Mouse (Mus musculus) left cerebral cortex, adult 2 months (tissue): Measurements from ENCODE around the gene Dlgap1. TPM values are rescaled to one million over a fixed set of nuclear protein-coding genes. Genes with fewer than 3 reads are reported as not detected.

ENCODE experiments used
- DNase-seq, 2 experiments: peaks; one replicate each; pipeline ENCODE4 v3.0.0; 2021 to 2022; ENCODE audit warnings: low spot score in 2 of 2, mixed read lengths in 1 of 2; ENCODE audit errors: extremely low spot score in 1 of 2
- H3K27ac ChIP-seq: fragments of 200-600 bp; 2 replicates; pipeline ENCODE4 v1.8.1; 2022
- H3K4me3 ChIP-seq: fragments of 200-600 bp; 2 replicates; pipeline ENCODE4 v1.8.1; 2022
- CTCF ChIP-seq: fragments of 200-600 bp; IDR thresholded peaks from 2 replicates; pipeline ENCODE4 v1.8.1; 2022; ENCODE audit warnings: antibody characterized with exemption, mild to moderate bottlenecking, moderate library complexity
- intact Hi-C: fragments of 180-260 bp; cut with DNase I; formaldehyde crosslinking; loops from one replicate; pipeline ENCODE4 v1.15.1; 2025
- microRNA-seq, 2 experiments: library from miRNA; unstranded; fragments of <30 nt; microRNA quantifications; one replicate each; pipeline ENCODE4 v1.2.0; 2021
- total RNA-seq, 2 experiments: library from RNA; stranded (reverse); gene quantifications; 2 replicates each; pipeline ENCODE4 v1.2.3; 2021

Gene Dlgap1
- total RNA-seq, 2 experiments from 2014 or later = 497 to 510 TPM

GRCm38 (mm10) chr17:70865060-70865604, 896.3 kb downstream of the Dlgap1 start:
- DNase-seq = no peak
- H3K27ac ChIP-seq = no peak overlapping the region
- H3K4me3 ChIP-seq = no peak overlapping the region
- intact Hi-C loops = no loop called here
- no peak for TF ChIP-seq CTCF

DNA sequence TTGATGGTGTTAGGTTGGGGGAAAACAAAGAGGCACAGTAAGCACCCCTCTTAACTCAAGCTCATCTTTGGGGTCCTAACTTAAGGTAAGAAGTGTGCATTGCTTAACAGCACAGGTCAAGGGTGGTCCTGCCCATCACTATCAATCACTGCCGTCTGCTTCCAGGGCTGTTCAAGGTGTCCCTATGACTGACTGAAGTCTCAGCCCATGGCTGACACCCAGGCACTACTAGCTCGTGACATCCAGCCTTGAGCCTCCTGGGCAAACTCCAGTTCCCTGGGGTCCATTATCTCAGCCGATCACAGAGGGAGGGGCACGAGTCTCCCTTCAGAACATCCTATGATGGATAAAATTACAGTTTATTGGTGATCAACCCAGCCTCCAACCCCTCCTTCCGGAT, 897.2 kb downstream of the Dlgap1 start:
- H3K4me3 ChIP-seq = no peak overlapping the region
- H3K27ac ChIP-seq = no peak overlapping the region
- TF ChIP-seq CTCF = no peak
- intact Hi-C loops = no loop called here
- DNase-seq = no peak

- DNase-seq = no peak
- TF ChIP-seq CTCF = no peak
- no peak overlapping the region for H3K27ac ChIP-seq
- intact Hi-C loops = no loop called here
- H3K4me3 ChIP-seq = no peak overlapping the region
These were observed 897.8 kb downstream of the Dlgap1 start for GRCm38 (mm10) chr17:70866538-70867114.

- intact Hi-C loops = no loop called here
- no peak overlapping the region for H3K4me3 ChIP-seq
- no peak for DNase-seq
- TF ChIP-seq CTCF = no peak
- no peak overlapping the region for H3K27ac ChIP-seq
These were observed 899.8 kb downstream of the Dlgap1 start for GRCm38 (mm10) chr17:70868577-70869229.

DNA sequence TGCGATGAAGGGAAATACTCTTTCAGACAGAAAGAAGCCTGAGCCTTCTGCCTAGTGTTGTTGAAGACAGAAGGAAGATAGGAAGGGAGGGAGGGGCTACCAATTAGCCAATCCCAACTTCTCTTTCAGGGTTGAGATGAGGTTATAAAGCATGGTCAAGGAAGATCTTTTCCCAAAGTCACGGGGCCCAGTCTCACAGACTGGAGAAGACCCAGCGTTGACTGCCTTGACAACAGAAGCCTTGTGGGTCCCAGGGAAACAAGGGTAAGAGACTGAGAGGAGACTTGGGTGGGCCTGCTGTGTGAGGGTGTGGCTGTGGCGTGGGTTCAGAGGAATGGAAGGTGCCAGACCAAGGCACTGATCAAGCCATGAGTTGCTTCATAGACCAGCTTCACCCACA, 901.7 kb downstream of the Dlgap1 start:
- no peak overlapping the region for H3K4me3 ChIP-seq
- DNase-seq = no peak
- TF ChIP-seq CTCF = no peak
- H3K27ac ChIP-seq = no peak overlapping the region
- intact Hi-C loops = no loop called here

Small RNA genes within 50 kb of the gene (microRNA-seq; reads per million reads assigned to microRNA genes)
- gene Mir1195 = 0 reads per million in 2 experiments
